Mouse (Mus musculus): ENCODE data around the gene Slc25a18.

DNA sequence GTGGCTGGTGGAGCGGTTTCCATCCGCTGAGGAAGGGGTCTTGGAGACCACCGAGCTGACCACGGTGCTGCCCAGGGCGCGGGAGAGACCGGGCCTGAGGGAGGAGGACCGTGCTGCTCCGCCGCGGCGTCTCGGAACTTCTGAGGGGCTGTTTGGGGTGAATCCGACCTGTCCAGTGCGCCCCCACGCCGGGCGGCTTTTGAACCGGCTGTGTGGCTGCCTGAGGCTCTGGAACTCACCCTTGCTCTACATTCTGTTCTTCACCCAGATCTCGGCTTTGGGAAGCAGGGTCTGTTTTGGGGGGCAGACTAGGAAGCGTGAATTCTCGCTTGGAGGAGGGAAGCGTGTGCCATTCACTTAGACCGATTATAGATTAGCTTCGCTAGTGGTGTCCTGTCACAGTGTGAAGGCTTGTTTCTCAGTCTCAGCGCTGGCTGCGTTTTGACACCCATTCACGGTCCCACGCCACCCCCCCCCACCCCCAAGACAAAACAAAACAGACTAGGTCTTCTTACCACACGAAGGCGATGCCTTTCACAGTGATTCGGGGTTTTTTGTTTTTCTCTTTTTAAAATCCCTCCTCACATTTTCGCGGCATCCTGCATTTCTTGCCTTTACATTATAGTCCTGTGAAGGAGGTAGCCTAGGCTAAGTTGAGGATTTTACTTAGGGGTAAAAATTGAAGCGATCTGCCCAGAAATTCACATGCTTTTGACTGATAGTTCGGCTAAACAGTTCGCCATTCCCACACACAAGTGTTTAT is 63.2 kb downstream of the Slc25a18 start:
- TF ChIP-seq CTCF (IDR thresholded peaks at IDR 0.05; ENCODE audit: low read depth) (no peak), EP300 (IDR thresholded peaks at IDR 0.05; ENCODE audit: low read depth) (no peak)
